Mouse (Mus musculus): ENCODE measurements around the gene Igsf9b.

Gene Igsf9b

GRCm38 (mm10) chr9:27298411-27299285 is at the start of gene Igsf9b:
TSS of gene Igsf9b (plus strand) at chr9:27299204.
- DNase-seq = peak; percentile 61

GRCm38 (mm10) chr9:27252034-27252714 is 46.8 kb upstream of the Igsf9b start:
- DNase-seq = no peak

GRCm38 (mm10) chr9:27256454-27256853 is 42.5 kb upstream of the Igsf9b start:
- no peak for DNase-seq

GRCm38 (mm10) chr9:27260378-27260947 is 38.5 kb upstream of the Igsf9b start:
- no peak for DNase-seq

- no peak for DNase-seq
Measured at GRCm38 (mm10) chr9:27261905-27262304, 37.1 kb upstream of the Igsf9b start.

- no peak for DNase-seq
Measured at GRCm38 (mm10) chr9:27265009-27265408, 34.0 kb upstream of the Igsf9b start.

- no peak for DNase-seq
Measured at GRCm38 (mm10) chr9:27267878-27268277, 31.1 kb upstream of the Igsf9b start.

GRCm38 (mm10) chr9:27268493-27268892 is 30.5 kb upstream of the Igsf9b start:
- DNase-seq = no peak

GRCm38 (mm10) chr9:27269322-27269721 is 29.7 kb upstream of the Igsf9b start:
- no peak for DNase-seq

GRCm38 (mm10) chr9:27269904-27270303 is 29.1 kb upstream of the Igsf9b start:
- DNase-seq = no peak

GRCm38 (mm10) chr9:27271899-27272298 is 27.1 kb upstream of the Igsf9b start:
- no peak for DNase-seq

GRCm38 (mm10) chr9:27272858-27273257 is 26.1 kb upstream of the Igsf9b start:
- DNase-seq = no peak

GRCm38 (mm10) chr9:27276282-27276839 is 22.6 kb upstream of the Igsf9b start:
- no peak for DNase-seq

GRCm38 (mm10) chr9:27277401-27278087 is 21.5 kb upstream of the Igsf9b start:
- DNase-seq = no peak

GRCm38 (mm10) chr9:27279041-27279440 is 20.0 kb upstream of the Igsf9b start:
- DNase-seq = no peak

GRCm38 (mm10) chr9:27280976-27281375 is 18.0 kb upstream of the Igsf9b start:
- DNase-seq = no peak

- no peak for DNase-seq
Measured at GRCm38 (mm10) chr9:27285719-27286249, 13.2 kb upstream of the Igsf9b start.

GRCm38 (mm10) chr9:27286296-27286695 is 12.7 kb upstream of the Igsf9b start:
- no peak for DNase-seq

- DNase-seq = no peak
Measured at GRCm38 (mm10) chr9:27286859-27287258, 12.1 kb upstream of the Igsf9b start.

- DNase-seq = peak; percentile 37
Measured at GRCm38 (mm10) chr9:27287419-27287818, 11.6 kb upstream of the Igsf9b start.

- no peak for DNase-seq
Measured at GRCm38 (mm10) chr9:27288442-27288841, 10.6 kb upstream of the Igsf9b start.

GRCm38 (mm10) chr9:27289543-27290308 is 9.3 kb upstream of the Igsf9b start:
- DNase-seq = no peak
